Mouse (Mus musculus) thymus, postnatal 36 days (tissue): ENCODE data around the gene Ak3.
A peak's percentile ranks its signal among the peaks of the same experiment; 100 is the strongest.

ENCODE experiments used
- DNase-seq, 2 experiments: peaks; one replicate each; pipeline ENCODE4 v3.0.0; 2022; ENCODE audit warnings: mixed read lengths in 2 of 2

Gene Ak3

DNA sequence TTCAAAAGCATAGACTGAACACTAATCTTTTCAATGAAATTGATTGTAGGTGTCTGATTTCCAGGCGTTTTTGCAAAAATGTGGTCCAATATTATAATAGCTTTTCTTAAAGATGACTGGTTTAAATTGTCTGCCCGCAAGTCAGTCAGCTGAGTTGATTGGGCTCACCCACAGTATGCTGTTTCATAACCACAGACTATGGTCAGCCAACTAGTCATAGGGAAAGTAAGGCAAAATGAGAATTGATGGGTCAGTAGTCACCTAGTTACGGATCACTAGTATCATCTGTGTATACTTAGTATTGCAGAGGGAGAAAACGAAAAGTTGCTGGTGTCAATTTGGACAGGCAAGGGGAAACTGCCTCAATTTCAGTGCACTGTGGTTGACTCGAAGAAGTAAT, 56.4 kb downstream of the Ak3 start:
- DNase-seq: no peak

DNA sequence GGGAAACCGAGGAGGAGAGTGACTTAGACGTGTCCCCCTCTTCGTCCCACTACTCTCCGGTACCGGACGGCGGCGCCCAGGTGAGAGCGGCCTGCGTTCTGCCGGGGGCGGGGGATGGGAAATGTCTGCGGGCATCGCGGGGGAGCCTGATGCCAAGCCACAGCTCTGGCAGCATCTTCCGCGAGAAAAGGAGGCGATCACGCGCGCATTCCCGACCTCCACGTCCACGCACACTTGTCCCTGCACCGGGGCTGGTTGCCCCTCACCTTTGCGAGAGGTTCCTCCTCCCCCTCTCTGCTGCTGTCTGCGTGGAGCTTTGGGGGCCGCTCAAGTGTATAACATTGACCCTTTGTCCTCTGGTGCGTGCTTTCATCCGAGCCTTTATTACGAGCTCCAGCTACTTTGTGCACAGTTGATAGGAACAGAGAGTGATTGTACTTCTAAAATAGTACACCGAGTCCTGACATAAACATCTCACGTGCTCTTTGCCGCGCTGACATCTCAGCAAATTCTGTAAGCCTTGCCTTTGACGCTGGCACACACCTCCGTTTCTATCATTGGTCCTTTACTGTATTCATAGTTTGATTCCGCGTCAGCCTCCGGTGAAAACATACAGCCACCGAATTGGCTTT, 57.1 kb downstream of the Ak3 start:
- no peak for DNase-seq

DNA sequence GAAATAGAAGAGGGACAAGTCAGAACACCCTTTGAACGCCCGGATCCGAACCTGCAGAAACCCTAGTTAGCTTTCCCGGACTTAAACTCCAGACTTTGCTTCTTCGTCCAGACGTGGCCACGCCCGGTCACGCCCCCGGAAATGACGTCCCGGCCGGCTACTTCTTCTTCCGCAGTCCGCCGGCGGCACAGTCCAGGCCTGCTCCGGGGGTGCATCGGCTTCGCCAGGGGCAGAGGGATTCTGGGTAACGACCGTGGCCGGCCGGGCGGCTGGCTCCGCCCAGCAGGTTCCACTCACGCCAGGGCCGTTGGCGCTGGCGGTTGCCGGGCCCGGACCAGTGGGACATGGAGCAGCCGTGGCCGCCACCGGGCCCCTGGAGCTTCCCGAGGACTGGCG, 57.6 kb downstream of the Ak3 start, which contains the start of gene Cdc37l1:
Gene Cdc37l1 (plus strand): TSS at position 159 of the 396 bp plus-strand sequence.
- peak; percentile 94 to 95 for DNase-seq

DNA sequence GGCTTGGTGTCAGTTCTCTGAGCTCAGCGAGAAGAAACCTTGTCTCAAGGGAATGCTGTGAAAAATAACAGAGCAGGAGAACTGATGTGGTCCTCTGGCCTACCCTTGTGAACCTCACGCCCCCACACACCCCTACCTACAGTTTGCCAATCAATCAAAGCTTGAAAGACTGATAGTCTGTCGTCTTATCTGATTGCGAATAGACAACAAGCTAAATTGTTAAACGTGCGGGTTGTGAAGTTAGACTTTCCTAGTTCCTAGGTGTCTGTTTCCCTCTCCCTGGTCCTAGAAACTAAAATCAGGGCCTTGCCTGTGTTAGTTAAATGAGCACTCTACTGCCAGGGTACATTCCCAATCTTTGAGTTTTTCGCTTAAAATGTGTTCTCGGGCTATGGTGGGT, 58.2 kb downstream of the Ak3 start:
- DNase-seq: no peak

DNA sequence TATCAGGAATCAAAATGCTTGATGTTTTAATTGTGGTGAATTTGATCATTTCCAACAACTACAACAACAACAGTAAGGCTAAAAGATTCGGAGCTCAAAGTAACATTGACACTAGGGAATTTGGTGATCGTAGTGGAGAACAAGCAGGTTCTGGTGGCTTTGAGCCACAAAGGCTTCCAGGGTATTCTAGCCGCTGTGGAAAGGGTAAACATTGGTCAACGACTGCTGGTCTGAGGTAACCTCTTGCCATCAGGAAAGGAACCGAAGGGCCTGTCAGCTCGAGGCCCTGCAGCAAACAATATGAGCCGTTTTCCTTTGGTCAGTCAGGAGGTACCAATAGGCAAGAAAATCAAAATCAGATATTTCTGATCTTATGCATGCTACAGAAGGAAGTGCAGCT, 65.1 kb downstream of the Ak3 start:
- no peak for DNase-seq

DNA sequence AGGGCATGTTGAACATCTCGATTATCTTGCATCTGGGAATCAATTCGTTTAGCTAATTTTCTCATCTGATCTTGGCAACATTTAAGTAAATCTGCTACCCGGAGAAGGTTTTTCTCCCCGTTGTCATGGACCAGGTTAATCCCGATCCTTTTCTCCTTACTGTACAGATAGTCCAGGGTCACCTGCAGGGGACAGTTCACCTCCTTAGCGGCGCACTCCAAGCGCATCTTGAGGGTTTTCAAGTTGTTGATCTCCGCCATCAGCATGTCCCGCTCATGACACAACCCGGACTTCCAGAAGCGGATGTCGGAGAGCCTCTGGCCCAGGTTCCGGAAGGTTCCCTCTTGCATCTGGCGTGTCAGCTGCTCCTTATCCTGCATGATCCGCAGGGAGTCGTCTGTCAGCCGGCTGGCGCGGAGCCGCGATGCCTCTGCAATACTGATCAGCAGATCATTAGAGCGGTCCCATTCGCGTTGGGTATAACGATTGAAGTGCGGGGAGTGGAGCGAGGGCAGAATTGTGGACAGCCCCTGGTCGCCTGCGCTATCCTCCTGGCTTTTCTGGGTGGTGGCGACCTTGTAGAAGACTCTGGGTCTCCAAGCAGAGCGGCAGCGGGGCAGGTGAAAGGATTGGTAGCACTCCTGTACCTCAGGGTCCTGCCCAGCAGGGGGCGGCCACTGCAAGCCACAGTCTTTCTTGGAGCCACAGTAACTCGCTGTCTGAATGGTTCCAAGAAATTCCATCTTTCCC, 72.7 kb downstream of the Ak3 start:
- peak; percentile 73 to 79 for DNase-seq
